Mouse (Mus musculus) thymus, postnatal 4 days (tissue): Measurements from ENCODE around the gene Scd2.
A peak's percentile ranks its signal among the peaks of the same experiment; 100 is the strongest.
"Not testable (repeated sequence)": the region's sequence is repeated elsewhere in the genome, so short reads cannot be mapped to it uniquely, and the experiment has no call there.

Source experiments
- DNase-seq: peaks from one replicate; pipeline ENCODE4 v3.0.0; 2021

The Scd2 gene

DNA sequence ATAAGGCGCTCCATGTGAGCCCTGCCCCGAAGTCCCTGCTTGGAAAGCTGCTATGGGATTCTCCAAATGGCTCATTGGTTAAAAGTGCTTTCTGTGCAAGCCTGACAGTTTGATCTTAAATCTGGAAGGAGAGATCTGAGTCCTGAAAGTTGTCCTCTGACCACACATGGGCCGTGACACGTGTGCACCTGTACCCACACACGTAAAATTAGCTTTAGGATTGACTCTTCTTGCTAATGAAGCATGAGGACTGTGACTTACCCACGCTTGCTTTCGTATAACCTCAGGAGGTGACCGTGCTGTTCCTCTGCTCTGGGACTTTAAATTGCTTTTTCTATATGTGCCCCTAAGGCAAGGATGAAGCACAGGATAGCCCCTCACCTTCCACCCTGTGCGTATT, 5.6 kb downstream of the Scd2 start:
- DNase-seq, result no peak

DNA sequence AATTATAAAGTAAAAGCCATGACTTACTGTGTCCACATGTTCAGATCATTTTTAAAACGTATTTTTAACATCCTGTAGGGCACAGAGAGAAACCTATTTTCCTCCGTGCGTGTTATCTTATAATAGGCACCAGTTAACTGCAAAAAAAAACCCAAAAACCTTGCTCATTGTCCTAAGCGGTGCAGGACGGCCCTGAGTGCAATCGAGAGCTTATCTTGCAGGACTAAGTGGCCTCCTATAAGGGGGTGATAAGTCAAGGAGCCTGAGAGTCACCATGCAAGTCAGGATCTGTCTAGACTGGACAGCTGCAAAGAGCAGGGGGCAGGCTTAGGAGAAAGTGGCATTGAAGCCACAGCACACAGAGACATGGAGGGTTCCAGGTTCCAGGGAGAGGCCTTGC, 6.4 kb downstream of the Scd2 start:
- no peak for DNase-seq

DNA sequence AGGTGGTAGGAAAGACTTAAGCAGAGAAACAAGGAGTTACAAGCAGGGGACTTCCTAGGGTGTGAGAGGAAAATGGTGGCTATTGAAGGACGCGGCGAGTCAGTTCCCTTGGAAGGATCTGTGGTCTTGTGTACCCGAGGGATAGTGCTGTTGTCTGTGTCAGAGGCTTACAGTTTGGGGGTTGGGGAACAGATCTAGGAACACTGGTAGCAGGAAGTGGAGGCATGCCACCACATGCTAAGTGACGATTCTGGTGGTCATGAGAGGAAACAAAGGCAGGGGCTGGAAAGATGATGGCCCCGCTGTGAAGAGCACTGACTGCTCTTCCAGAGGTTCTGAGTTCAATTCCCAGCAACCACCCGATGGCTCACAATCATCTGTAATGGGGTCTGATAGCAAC, 7.0 kb downstream of the Scd2 start:
- no peak for DNase-seq

DNA sequence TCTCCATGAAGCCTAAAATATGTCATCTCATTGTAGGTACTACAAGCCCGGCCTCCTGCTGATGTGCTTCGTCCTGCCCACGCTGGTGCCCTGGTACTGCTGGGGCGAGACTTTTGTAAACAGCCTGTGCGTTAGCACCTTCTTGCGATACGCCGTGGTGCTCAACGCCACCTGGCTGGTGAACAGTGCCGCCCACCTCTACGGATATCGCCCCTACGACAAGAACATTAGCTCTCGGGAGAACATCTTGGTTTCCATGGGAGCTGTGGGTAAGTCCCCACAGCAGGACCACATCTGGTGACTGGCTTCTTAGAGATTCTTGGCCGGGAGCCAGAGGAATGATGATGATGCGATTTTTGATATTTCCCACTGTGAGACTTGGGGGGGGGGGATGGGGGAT, 7.7 kb downstream of the Scd2 start:
- no peak for DNase-seq

DNA sequence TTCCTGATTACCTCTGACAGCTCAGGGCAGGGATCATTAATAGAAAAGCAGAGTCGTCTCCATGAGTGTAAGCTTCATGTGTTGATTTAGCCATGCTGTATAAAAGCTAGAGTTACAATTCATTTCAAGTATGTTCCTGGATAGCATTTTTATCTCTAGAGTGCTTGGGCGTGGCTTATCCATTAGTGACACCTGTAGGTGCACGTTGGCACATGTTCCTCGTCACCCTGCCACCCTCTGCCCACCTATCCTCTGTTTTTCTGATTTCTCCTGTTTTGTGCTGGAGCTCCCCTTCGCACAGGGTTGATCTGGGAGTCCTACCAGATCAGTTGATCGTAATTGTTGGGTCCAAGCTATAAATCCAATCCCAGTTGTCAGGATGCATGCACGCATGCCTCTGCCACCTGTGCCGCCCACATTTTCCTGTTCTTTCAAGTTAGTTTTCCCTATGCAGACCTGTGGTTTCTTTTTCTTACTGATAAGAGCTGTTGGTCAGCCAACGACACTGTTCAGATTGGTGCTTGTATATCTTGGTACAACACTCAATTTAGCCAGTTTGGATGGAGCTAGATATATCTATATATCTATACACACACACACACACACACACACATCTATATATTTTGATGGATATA, 8.3 kb downstream of the Scd2 start:
- DNase-seq, result no peak

DNA sequence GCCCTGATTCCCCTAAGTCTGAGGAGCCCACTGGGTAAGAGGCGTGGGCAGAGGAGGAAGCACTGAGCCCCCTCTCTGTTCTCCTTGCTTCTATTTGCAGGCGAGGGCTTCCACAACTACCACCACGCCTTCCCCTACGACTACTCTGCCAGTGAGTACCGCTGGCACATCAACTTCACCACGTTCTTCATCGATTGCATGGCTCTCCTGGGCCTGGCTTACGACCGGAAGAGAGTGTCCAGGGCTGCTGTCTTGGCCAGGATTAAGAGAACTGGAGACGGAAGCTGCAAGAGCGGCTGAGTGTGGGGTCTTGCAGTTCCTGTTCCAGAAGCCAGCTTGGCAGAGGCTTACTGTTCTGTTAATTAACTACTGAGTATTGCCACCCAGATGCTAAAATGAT, 9.4 kb downstream of the Scd2 start:
- no peak for DNase-seq

DNA sequence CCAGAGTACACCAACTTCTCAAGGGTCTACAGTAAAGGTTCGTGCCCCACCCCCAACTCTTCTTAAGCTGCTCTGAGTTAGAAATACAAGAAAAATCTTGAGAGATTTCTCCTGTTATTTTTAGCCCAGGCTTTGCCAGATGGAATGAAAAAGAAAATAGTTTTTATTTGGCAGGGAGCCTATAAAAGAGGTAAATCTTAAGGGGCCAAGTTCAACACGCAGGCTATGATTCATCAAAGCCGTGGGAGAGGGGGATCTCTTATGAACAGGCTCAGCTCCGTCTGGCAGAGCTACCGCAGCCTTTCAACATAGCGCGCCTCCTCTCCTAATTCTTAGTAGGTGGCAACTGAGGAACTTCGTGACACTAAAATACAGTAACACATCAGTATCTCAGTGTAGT, 10.0 kb downstream of the Scd2 start:
- no peak for DNase-seq

DNA sequence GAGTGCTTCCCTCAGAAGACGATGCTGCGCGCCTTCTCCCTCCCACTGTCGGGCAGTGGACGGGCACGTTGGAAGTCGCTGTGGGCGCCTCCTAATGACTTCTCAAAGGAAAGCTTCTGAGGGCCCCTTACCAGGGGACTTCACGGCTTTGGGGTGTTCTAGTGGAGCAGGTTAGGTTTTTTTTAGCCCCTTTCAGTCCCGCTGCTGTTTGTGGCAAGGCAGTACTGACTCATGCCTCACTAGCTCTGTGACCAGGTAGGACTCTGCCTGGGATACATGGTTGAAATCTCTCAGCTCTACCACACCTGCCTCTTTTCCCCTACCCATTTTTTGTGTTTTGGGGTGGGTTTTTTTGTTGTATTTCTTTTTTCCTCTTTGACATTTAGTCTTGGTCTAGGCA, 10.9 kb downstream of the Scd2 start:
- DNase-seq, result no peak

DNA sequence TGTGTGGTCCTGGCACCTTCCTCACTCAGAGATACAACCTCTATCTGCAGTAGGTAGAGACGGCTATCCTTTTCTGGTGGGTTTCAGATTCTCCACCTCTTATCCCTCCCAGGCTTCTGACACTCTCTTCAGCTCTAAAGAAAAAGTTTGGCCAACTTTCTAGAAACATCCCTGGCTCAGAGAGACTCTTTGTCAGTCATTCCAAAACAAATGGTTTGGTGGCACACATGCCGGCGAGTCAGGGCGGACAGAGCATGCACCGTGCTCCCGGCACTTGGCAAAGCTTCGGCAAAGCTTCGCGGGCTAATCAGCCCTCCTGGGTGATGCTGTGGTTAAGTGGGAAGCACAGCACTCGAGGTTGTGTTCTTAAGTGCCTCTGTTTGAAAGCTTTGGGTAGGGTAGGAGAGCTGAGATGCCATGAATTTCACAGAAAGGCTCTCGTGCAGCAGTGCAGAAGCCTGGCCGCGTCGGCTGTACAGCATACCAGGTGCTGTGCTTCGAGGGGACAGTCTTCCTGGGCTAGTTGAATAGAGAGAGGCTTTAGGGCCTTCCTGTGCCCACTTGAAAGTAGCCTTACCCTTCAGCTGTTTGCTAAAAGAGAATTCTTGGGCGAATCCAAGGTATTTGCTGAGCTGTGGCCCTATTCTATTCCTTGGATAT, 11.5 kb downstream of the Scd2 start:
- no peak for DNase-seq

DNA sequence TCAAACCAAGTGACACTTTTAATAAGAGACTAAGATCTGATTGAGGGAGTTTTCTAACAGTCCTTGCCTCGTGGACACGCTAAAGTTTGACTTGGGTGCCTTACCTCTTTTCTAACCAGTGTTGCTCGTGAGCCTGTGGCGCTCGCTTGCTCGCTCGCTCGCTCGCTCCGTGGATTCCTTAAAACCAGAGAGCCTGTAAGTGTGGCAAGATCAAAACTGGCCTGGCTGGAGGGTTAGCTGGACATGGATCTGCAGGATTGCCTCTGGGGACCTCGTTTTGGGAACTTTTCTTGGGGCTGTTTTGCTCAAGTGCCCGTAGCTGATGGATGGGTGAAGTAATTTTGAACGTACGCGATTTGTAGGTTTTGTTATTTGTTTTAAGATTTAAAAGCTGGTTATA, 12.2 kb downstream of the Scd2 start:
- DNase-seq, result no peak

DNA sequence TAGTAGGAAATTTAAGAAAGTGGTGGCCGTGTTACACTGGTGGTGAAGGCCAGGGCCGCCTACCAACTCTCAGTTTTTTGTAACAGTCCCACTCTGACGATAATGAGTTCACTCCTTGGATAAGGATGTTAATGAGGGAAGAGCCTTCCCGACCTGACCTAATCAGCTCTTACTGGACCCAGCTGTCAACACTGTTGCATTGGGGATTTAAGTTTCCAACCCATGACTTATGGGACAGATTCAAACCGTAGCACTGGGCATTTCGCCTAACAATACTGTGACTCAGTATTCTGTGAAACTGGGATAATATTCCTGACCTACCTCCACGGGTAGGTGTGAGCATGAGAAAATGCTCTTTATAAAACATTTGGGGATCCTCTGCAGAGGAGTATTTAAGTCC, 12.7 kb downstream of the Scd2 start:
- no peak for DNase-seq

DNA sequence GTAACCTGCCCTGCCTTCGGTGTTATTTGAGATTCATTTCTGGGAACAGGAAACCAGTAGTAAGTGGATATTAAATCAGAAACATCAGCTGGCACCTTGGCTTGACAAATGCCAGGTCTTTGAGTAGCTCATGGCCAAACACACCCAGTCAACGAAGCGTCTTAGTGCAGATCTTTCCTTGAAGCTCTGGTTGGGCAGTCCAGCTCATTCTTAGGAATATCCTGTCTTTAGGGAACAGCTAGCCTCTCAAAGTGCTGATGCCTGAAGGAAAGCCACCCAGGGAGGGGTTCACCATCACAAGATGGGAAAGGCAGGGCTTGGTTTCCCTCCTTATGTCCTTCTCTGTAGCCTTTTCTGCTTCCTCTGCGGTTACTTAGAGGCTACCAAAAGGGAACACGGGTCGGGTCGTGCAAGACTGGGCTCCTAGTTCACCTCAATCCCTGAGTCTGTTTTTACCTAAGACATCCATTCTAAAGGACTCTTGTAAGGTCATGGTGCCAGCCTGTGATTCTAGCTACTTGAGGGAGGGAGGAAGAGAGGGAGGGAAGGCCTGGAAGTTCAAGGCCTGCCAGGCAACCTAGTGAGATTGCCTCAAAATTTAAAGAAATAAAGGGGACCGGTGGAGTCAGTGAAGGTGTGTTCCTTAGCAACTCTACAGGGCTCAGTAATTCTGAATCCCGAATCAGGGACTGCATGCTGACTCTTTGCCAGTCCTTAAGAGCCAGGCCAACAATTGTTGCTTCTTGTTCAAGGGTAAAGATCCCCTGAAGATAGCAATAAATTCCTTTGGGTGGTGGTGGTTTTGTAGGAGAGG, 13.8 kb downstream of the Scd2 start:
- DNase-seq, result no peak

DNA sequence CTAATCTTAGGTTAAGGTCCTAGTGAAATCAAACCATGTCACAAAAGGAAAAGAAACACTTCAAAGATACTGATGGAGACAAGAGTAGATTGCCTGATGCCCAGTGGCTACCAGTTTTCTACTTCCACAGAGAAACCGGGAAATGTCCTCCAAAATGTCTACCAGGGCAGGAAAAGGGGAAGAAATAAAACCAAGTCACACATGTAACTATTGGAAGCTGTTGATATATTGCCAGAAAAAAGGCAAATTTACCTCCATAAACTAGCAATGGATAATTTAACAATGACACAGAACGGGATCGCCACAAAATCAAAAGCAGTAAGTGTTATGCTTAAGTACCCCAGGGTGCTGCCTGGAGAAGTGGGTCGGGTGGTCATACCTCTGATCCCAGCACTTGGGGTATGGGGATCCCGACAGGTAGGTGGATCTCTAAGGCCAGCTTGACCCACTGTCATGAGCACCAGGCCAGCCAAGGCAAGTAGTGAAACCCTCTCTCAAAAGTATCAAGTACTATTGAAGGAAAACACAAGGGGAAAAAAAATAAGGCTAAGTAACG, 14.5 kb downstream of the Scd2 start:
- no peak for DNase-seq

DNA sequence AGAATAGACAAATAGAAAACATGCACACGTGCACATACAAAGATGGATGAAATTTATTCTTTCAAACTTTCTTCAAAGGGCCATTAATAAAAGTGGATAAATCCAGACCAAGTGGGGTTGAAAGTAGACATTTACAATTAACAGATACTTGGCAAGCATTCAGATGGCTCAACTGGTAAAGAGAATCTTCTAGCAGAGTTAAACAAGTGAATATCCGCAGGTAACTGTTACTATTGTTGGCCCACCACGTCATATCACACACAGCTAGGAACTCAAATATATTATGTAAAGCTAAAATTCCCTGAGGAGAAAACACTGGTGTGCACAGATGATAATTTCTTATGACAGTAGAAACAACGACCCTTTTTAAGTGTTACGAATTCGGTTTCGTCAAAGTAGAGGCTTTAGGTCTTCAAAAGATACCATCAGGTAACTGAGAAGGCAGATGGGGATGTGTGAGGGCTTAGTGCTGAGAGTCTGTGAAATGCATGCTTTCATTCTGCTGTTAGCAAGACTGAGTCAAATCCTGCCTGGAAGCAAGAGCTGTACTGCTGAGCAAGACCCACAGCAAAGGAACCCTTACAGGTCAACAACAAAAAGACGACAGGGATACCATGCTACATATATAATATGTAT, 15.3 kb downstream of the Scd2 start:
- DNase-seq, result no peak

DNA sequence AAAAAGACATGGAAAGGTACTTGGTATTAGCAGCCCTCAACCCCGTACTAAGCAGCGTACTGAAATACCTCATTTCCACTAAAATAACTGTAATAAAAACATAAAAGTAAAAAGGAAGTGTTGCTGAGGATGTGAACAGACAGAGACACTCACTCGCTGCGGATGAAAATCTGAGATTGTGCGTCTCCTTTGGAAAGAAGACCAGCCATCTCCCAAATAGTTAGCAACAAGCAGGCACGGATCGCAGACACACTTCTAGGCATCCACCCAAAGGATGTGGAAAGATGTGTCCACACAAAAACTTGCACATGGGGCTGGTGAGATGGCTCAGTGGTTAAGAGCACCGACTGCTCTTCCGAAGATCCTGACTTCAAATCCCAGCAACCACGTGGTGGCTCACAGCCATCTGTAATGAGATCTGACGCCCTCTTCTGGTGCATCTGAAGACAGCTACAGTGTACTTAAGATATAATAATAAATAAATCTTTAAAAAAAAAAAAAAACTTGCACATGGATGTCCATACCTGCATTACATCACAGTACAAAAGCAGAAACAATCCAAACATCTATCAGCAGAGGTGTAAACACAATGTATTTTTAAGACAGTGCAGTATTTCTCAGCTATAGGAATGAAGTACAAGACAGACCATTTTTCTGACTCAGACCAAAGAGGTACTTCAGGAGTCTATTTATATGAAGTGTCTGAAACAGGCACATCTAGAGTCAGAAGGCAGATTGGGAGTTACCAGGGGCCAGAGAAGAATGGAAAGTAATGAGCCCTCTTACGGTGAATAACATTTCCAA, 16.1 kb downstream of the Scd2 start:
- no peak for DNase-seq

DNA sequence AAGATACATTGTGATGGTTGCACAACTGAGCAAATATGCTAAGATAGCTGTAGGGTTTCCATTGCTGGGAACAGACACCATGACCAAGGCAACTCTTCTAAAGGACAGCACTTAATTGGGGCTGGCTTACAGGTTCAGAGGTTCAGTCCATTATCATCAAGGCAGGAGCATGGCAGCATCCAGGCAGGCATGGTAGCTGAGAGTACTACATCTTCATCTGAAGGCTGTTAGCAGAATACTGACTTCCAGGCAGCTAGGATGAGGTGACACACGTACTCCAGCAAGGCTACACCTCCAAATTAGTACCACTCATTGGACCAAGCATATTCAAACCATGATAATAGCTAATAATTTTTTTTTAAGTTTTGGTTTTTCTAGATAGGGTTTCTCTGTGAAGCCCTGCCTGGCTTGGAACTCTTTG, 16.7 kb downstream of the Scd2 start:
- not testable (repeated sequence) for DNase-seq

DNA sequence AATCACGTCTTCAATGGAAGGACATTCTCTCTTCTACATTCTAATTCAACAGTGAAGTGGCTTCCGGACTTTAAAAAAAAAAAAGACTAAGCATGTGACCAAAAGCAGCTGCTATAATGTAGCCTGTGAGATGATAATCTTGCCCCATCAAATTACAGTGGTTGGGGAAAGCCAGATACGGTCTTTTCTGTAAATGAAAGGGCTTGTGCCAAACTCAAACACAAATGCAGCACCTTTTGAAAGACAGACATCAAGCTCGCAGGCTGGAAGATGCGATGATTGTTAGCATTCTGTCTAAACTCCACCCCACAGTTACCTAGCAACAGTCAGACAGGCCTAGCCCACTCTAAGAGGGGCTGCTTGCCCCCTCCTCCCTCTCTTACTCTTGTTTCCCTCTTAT, 17.3 kb downstream of the Scd2 start:
- DNase-seq, result no peak

DNA sequence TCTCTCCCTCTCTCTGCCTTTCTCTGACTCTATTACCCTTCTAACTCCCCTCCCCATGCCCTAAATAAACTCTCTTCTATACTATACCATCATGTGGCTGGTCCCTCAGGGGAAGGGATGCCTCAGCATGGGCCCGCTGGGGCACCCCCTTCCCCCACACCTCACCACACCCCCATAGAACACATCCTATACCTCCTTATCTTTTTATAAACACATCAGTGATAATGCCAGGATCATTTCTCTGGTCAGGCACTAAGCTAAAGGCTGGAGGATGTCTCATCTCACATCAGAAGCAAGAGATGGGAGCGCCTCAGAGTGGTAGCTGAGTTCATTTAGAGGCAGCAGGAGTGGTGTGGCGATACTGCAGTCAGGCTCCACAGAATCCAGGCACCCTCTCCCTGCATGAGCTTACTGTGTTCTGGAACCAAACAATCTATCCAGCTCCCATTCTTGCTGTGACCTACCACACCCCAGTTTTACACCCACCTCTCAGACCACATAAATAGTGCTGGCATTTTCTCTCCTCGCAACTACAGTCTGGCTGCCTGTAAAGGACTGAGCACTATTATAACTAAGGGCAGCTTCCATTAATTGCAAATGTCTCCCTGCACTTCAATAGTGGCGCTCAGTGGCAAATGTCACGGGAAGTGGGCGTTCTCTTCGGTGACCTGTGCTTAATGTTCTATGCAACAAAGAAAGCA, 18.0 kb downstream of the Scd2 start:
- no peak for DNase-seq

DNA sequence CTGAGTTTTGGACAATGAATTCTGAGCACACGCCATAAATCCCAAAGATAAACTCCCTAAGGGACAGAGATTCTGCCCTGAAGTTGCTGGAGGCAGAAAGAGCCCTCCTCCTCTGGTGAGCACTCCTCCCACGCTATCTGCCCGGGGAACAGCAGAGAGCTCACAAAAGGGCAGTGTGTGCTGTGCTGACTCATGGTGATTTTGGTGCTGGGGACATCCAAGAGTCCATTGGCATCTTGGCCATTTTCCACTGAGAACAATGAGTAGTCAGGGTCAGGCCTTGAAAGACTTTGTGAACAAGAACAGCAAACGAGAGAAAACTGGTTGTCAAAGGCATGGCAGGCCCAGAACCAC, 18.5 kb downstream of the Scd2 start:
- DNase-seq, result no peak

DNA sequence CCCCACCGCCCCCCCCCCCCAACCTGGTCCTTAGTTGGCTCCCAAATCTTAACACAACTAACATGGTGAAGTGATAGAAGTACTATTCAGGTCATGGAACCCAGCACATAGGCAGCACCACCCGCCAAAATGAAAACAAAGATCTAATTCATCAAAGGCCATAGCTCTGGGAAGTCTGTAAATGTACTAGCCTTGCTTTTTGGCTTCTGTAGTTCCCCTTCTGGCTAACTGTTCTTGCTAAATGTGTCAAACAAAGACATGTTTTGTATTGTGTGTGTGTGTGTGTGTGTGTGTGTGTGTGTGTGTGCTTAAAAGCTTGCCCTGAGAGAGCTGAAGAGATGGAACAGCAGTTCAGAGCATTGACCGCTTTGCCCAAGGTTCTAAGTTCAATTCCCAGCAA, 19.6 kb downstream of the Scd2 start:
- DNase-seq, result no peak

DNA sequence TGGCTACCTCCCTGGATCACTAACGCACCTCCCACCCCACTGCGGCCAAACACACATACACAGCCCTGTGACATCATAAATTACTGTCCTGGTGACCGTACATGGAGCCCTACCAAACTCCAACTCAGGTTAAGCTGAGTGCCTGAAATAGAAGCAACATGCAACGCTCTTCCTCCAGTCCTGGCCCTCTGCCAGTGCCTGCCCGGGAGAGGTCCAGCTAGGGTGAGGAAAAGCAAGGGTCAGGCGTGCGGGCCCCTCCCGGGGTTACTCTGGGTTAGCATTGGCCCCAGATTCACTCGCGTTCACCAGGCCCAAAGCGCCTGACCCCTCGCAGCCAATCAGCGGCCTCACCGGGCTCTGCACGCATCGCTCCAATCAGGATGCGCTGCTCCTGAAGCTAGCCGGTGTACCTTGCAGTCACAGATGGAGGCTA, 20.9 kb downstream of the Scd2 start:
- peak; percentile 71 for DNase-seq

DNA sequence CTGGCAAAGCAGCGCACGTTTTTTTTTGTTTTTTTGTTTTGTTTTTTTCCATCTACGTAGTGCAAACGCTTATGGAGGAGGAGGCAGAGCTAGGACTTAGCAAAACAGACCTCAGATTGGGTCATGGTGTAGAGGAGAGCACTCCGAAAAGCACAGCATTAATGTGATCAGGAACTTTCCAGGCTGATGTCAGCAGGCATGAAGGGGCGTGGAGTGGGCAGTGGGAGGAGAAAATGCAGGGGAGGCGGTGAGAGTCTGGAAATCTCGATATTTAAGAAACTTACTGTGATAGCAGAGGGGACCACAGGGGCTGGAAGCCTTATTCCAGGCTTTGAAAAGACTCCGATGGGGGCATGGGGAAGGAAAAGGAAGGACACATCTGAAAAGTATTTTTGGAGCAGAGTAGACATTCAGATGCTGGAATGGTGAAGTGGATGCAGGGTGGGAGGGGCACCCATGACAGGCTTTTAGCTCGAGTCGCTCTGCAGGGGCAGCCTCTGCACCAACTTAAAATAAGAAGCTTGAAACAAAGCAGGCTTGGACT, 21.5 kb downstream of the Scd2 start:
- DNase-seq, result no peak
